Mouse (Mus musculus): ENCODE measurements around the gene Polr3gl. TPM values are rescaled to one million over a fixed set of nuclear protein-coding genes. Genes with fewer than 3 reads are reported as not detected.

The Polr3gl gene
- polyA plus RNA-seq, 1 experiment: 72.4 TPM

GRCm38 (mm10) chr3:96570643-96571042, 23.3 kb downstream of the Polr3gl start:
- Histone ChIP-seq H3K4me3 (ENCODE audit: insufficient read depth, low read depth, low read length) (no peak overlapping the region), H3K4me1 (ENCODE audit: control insufficient read depth, insufficient read depth, insufficient read length, low read length) (peaks cover 60% of the 10 kb centered on the region), H3K27ac (replicated peaks; ENCODE audit: low read depth, low read length) (peak overlapping the region; percentile 97)

- Histone ChIP-seq H3K4me3 (ENCODE audit: insufficient read depth, low read depth, low read length) (no peak overlapping the region), H3K4me1 (ENCODE audit: control insufficient read depth, insufficient read depth, insufficient read length, low read length) (peaks cover 60% of the 10 kb centered on the region), H3K27ac (replicated peaks; ENCODE audit: low read depth, low read length) (peak overlapping the region; percentile 97)
Observed at GRCm38 (mm10) chr3:96569966-96570605, 23.9 kb downstream of the Polr3gl start.

- Histone ChIP-seq H3K4me1 (ENCODE audit: control insufficient read depth, insufficient read depth, insufficient read length, low read length) (peaks cover 60% of the 10 kb centered on the region), H3K4me3 (ENCODE audit: insufficient read depth, low read depth, low read length) (no peak overlapping the region), H3K27ac (replicated peaks; ENCODE audit: low read depth, low read length) (peak overlapping the region; percentile 97)
Observed at GRCm38 (mm10) chr3:96569506-96569905, 24.5 kb downstream of the Polr3gl start.

- H3K4me1 ChIP-seq (ENCODE audit: control insufficient read depth, insufficient read depth, insufficient read length, low read length): peaks cover 62% of the 10 kb centered on the region
- H3K4me3 ChIP-seq (ENCODE audit: insufficient read depth, low read depth, low read length): no peak overlapping the region
- peak overlapping the region; percentile 99 for H3K27ac ChIP-seq (replicated peaks; ENCODE audit: low read depth, low read length)
Observed at GRCm38 (mm10) chr3:96568605-96569004, 25.4 kb downstream of the Polr3gl start.

GRCm38 (mm10) chr3:96566661-96567450, 27.1 kb downstream of the Polr3gl start:
- Histone ChIP-seq H3K4me3 (ENCODE audit: insufficient read depth, low read depth, low read length) (no peak overlapping the region), H3K4me1 (ENCODE audit: control insufficient read depth, insufficient read depth, insufficient read length, low read length) (peaks cover 57% of the 10 kb centered on the region), H3K27ac (replicated peaks; ENCODE audit: low read depth, low read length) (peak overlapping the region; percentile 99)

- Histone ChIP-seq H3K4me1 (ENCODE audit: control insufficient read depth, insufficient read depth, insufficient read length, low read length) (peaks cover 44% of the 10 kb centered on the region), H3K4me3 (ENCODE audit: insufficient read depth, low read depth, low read length) (no peak overlapping the region), H3K27ac (replicated peaks; ENCODE audit: low read depth, low read length) (peak overlapping the region; percentile 99)
Observed at GRCm38 (mm10) chr3:96565105-96565504, 28.9 kb downstream of the Polr3gl start.

GRCm38 (mm10) chr3:96564633-96565032, 29.3 kb downstream of the Polr3gl start:
- Histone ChIP-seq H3K27ac (replicated peaks; ENCODE audit: low read depth, low read length) (peak overlapping the region; percentile 99), H3K4me3 (ENCODE audit: insufficient read depth, low read depth, low read length) (peak overlapping the region; percentile 15; the same call in 1 of the 2 replicates), H3K4me1 (ENCODE audit: control insufficient read depth, insufficient read depth, insufficient read length, low read length) (peaks cover 40% of the 10 kb centered on the region)

GRCm38 (mm10) chr3:96563911-96564632, 29.9 kb downstream of the Polr3gl start:
- Histone ChIP-seq H3K4me3 (ENCODE audit: insufficient read depth, low read depth, low read length) (peak overlapping the region; percentile 17; the same call in 1 of the 2 replicates), H3K27ac (replicated peaks; ENCODE audit: low read depth, low read length) (peak overlapping the region; percentile 99), H3K4me1 (ENCODE audit: control insufficient read depth, insufficient read depth, insufficient read length, low read length) (peaks cover 34% of the 10 kb centered on the region; the same call in 1 of the 2 replicates)

- Histone ChIP-seq H3K4me1 (ENCODE audit: control insufficient read depth, insufficient read depth, insufficient read length, low read length) (peaks cover 34% of the 10 kb centered on the region; the same call in 1 of the 2 replicates), H3K27ac (replicated peaks; ENCODE audit: low read depth, low read length) (peak overlapping the region; percentile 99), H3K4me3 (ENCODE audit: insufficient read depth, low read depth, low read length) (peak overlapping the region; percentile 37)
Observed at GRCm38 (mm10) chr3:96563267-96563666, 30.7 kb downstream of the Polr3gl start.

- peaks cover 27% of the 10 kb centered on the region; the same call in 1 of the 2 replicates for H3K4me1 ChIP-seq (ENCODE audit: control insufficient read depth, insufficient read depth, insufficient read length, low read length)
- peak overlapping the region; percentile 99 for H3K27ac ChIP-seq (replicated peaks; ENCODE audit: low read depth, low read length)
- peak overlapping the region; percentile 69 for H3K4me3 ChIP-seq (ENCODE audit: insufficient read depth, low read depth, low read length)
Observed at GRCm38 (mm10) chr3:96561946-96562681, 31.9 kb downstream of the Polr3gl start.

- H3K4me1 ChIP-seq (ENCODE audit: control insufficient read depth, insufficient read depth, insufficient read length, low read length): peaks cover 19% of the 10 kb centered on the region; the same call in 1 of the 2 replicates
- peak overlapping the region; percentile 99 for H3K27ac ChIP-seq (replicated peaks; ENCODE audit: low read depth, low read length)
- H3K4me3 ChIP-seq (ENCODE audit: insufficient read depth, low read depth, low read length): peak overlapping the region; percentile 69
Observed at GRCm38 (mm10) chr3:96560881-96561668, 32.9 kb downstream of the Polr3gl start.

GRCm38 (mm10) chr3:96559911-96560850, 33.8 kb downstream of the Polr3gl start:
- peaks cover 17% of the 10 kb centered on the region for H3K4me1 ChIP-seq (ENCODE audit: control insufficient read depth, insufficient read depth, insufficient read length, low read length)
- peak overlapping the region; percentile 99 for H3K27ac ChIP-seq (replicated peaks; ENCODE audit: low read depth, low read length)
- peak overlapping the region; percentile 69 for H3K4me3 ChIP-seq (ENCODE audit: insufficient read depth, low read depth, low read length)

- Histone ChIP-seq H3K4me3 (ENCODE audit: insufficient read depth, low read depth, low read length) (peak overlapping the region; percentile 69), H3K4me1 (ENCODE audit: control insufficient read depth, insufficient read depth, insufficient read length, low read length) (peaks cover 15% of the 10 kb centered on the region), H3K27ac (replicated peaks; ENCODE audit: low read depth, low read length) (peak overlapping the region; percentile 99)
Observed at GRCm38 (mm10) chr3:96559398-96559910, 34.5 kb downstream of the Polr3gl start.

Measured in brown adipose tissue, adult 24 weeks (tissue).